ENCODE assay signal across 8 mouse cellular contexts in the genomic region with DNA sequence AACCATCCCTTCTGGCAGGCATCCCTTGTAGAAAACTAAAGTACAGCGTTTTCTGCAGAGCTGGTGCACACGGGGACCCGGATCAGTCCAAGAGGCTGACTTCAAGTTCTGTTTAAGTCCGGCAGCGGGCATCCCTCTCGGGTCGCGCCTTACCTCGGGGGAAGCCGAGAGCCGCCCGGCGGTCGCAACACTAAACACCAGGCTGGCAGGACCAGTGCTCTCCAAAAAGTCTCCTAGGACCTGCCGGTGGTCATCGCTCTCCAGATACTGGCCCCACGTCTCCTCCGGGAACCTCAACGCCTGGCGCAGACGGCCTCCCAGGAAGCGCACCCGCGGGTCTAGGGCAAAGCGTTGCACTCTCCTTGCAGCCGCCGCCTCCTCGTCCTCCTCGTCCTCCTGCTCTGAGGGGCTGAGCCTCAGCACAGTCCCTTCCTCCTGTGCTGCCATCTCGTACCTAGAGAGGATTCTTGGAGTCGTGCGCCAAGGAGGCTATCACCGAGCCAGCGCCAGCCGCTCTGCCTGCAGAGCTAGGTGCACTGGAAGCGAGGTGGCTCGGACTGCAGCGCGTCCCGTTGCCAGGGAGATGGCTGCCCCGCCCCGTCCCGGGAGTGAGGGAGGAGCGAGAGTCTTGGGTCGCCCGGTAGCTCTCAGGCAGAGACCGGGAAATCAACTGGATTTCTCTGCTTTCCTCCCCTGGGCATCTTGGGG. TPM values are rescaled to one million over a fixed set of nuclear protein-coding genes. Genes with fewer than 3 reads are reported as not detected.
DNase-seq lines count a peak whose midpoint lies in the region; ATAC-seq and TF ChIP-seq lines count a peak whose summit lies in the region.

Gene Dnah11, minus strand, starts transcription at position 658 of the 708 bp plus-strand sequence.

- peak within 1 kb of the TSS; percentile 96 for H3K4me2 ChIP-seq in embryonic facial prominence, embryonic 15.5 days (replicated peaks)
- peak within 1 kb of the TSS; percentile 65 for H3K4me2 ChIP-seq in limb, embryonic 14.5 days (replicated peaks; ENCODE audit: low read depth, low read length, severe bottlenecking)
- H3K4me2 ChIP-seq in midbrain, embryonic 15.5 days: peak within 1 kb of the TSS; percentile 94

- H3K9ac ChIP-seq in embryonic facial prominence, embryonic 15.5 days: no peak within 1 kb of the TSS
- peak within 1 kb of the TSS; percentile 4; the same call in 1 of the 2 replicates for H3K9ac ChIP-seq in limb, embryonic 14.5 days (ENCODE audit: low read depth, low read length, severe bottlenecking)
- H3K9ac ChIP-seq in midbrain, embryonic 15.5 days: peak within 1 kb of the TSS; percentile 34

- peaks cover 13% of the 10 kb centered on the region for H3K4me1 ChIP-seq in embryonic facial prominence, embryonic 15.5 days
- H3K4me1 ChIP-seq in limb, embryonic 14.5 days (ENCODE audit: control insufficient read depth, insufficient read depth, low read length): peaks cover 5% of the 10 kb centered on the region; the same call in 1 of the 2 replicates
- H3K4me1 ChIP-seq in midbrain, embryonic 15.5 days: peaks cover 11% of the 10 kb centered on the region

- no peaks in the 10 kb centered on the region for H3K9me3 ChIP-seq in embryonic facial prominence, embryonic 15.5 days (replicated peaks)
- no peaks in the 10 kb centered on the region for H3K9me3 ChIP-seq in limb, embryonic 14.5 days (ENCODE audit: control insufficient read depth, low read length)
- H3K9me3 ChIP-seq in midbrain, embryonic 15.5 days: no peaks in the 10 kb centered on the region

- under 1% methylated on average over 47 of the region's 47 CpGs for WGBS in embryonic facial prominence, embryonic 15.5 days
- under 1% methylated on average over 47 of the region's 47 CpGs for WGBS in limb, embryonic 14.5 days
- WGBS in midbrain, embryonic 15.5 days: under 1% methylated on average over 46 of the region's 47 CpGs

- TF ChIP-seq POLR2A in limb, embryonic 14.5 days (IDR thresholded peaks at IDR 0.05; ENCODE audit: borderline replicate concordance, extremely low read depth, insufficient read depth, insufficient read length): 0 out of 2 replicates have a peak, but pooled peaks have one; percentile 13

- no peak within 1 kb of the TSS for H3K27ac ChIP-seq in embryonic facial prominence, embryonic 15.5 days (replicated peaks)
- no peak within 1 kb of the TSS for H3K27ac ChIP-seq in limb, embryonic 14.5 days (replicated peaks; ENCODE audit: low read depth, low read length)
- H3K27ac ChIP-seq in midbrain, embryonic 15.5 days: no peak within 1 kb of the TSS

- peak within 1 kb of the TSS; percentile 50 for H3K4me3 ChIP-seq in embryonic facial prominence, embryonic 15.5 days (replicated peaks)
- H3K4me3 ChIP-seq in limb, embryonic 14.5 days (replicated peaks; ENCODE audit: low read length): peak within 1 kb of the TSS; percentile 38
- H3K4me3 ChIP-seq in midbrain, embryonic 15.5 days: peak within 1 kb of the TSS; percentile 47

- H3K36me3 ChIP-seq in embryonic facial prominence, embryonic 15.5 days: no peaks in the 10 kb centered on the region
- H3K36me3 ChIP-seq in limb, embryonic 14.5 days (ENCODE audit: control insufficient read depth, insufficient read depth, low read length): no peaks in the 10 kb centered on the region
- no peaks in the 10 kb centered on the region for H3K36me3 ChIP-seq in midbrain, embryonic 15.5 days (replicated peaks)

- peak; percentile 90 for ATAC-seq in embryonic facial prominence, embryonic 15.5 days (ENCODE audit: insufficient number of reproducible peaks, low FRiP score, low TSS enrichment, low read depth)
- peak; percentile 82 for ATAC-seq in limb, embryonic 14.5 days (ENCODE audit: low FRiP score, low read depth)
- ATAC-seq in midbrain, embryonic 15.5 days (replicated peaks): peak; percentile 98

- peaks cover 24% of the 10 kb centered on the region for H3K27me3 ChIP-seq in embryonic facial prominence, embryonic 15.5 days
- H3K27me3 ChIP-seq in limb, embryonic 14.5 days (ENCODE audit: control insufficient read depth, insufficient read depth, low read length): peaks cover 19% of the 10 kb centered on the region
- peaks cover 31% of the 10 kb centered on the region for H3K27me3 ChIP-seq in midbrain, embryonic 15.5 days (replicated peaks)

- peak; percentile 5 for DNase-seq in layer of hippocampus, adult 11-12 months (ENCODE audit: low spot score)
- no peak for DNase-seq in layer of hippocampus, adult 9-10 months (ENCODE audit: low spot score)
- peak; percentile 3 to 36 for DNase-seq in heart, adult 9 months (ENCODE audit: low spot score in 2 of 2)
- peak; percentile 64 to 79 for DNase-seq in kidney, adult 8-10 months
- peak; percentile 61 for DNase-seq in limb, embryonic 14.5 days (ENCODE audit: low spot score)
- DNase-seq in spleen, postnatal 10 days (ENCODE audit: low spot score in 2 of 2): peak; percentile 47 to 79

RNA-seq across cellular contexts. Expression of gene Dnah11, which starts in this region (rescaled TPM):
- polyA plus RNA-seq in embryonic facial prominence, embryonic 15.5 days (2015; fragmentation: Nextera tagmentation; extraction: Ambion mirVana): 0.37 and 0.60 TPM in 2 replicates
- polyA plus RNA-seq in limb, embryonic 14.5 days (2012; rRNA removed): 0.38 and 0.39 TPM in 2 replicates
- polyA plus RNA-seq in limb, embryonic 14.5 days (2014; fragmentation: Nextera tagmentation; extraction: Ambion mirVana): 0.15 and 0.23 TPM in 2 replicates
- 0.10 and 0.11 TPM in 2 replicates for polyA plus RNA-seq in midbrain, embryonic 15.5 days (2015; fragmentation: Nextera tagmentation; extraction: Ambion mirVana)

Comparison
In these comparisons a context has a peak if more than half of its experiments do, and no peak if none do; other contexts are left out.
1. Peak in ATAC-seq, H3K4me3 ChIP-seq and H3K4me2 ChIP-seq in embryonic facial prominence, embryonic 15.5 days; RNA of the gene not detected or under 1 TPM.
2. Peak in DNase-seq, ATAC-seq, H3K4me3 ChIP-seq, H3K9ac ChIP-seq and H3K4me2 ChIP-seq in limb, embryonic 14.5 days; RNA of the gene not detected or under 1 TPM.
3. Peak in ATAC-seq, H3K4me3 ChIP-seq, H3K9ac ChIP-seq and H3K4me2 ChIP-seq in midbrain, embryonic 15.5 days; RNA of the gene not detected or under 1 TPM.